Mouse (Mus musculus) c-Kit-positive CD71-positive TER-119-negative erythroid progenitor cells, embryonic 14.5 days (primary cell): ENCODE measurements around the gene Itk.
A peak's percentile ranks its signal among the peaks of the same experiment; 100 is the strongest.
"Not testable (repeated sequence)": the region's sequence is repeated elsewhere in the genome, so short reads cannot be mapped to it uniquely, and the experiment has no call there.

Experiments used
- DNase-seq: peaks from one replicate; pipeline ENCODE4 v3.0.0-alpha.2; 2013; ENCODE audit warnings: low read depth

Gene Itk

GRCm38 (mm10) chr11:46389336-46390117, at the start of gene Itk:
TSS of gene Itk (minus strand) at chr11:46389515.
- DNase-seq = no peak

GRCm38 (mm10) chr11:46437459-46438000, 48.2 kb upstream of the Itk start:
- DNase-seq = peak; percentile 60

- peak; percentile 98 for DNase-seq
These were observed 47.6 kb upstream of the Itk start, which contains the start of gene Med7 for GRCm38 (mm10) chr11:46436760-46437458. TSS of gene Med7 (plus strand) at chr11:46436925.

- DNase-seq = peak; percentile 44
These were observed 46.0 kb upstream of the Itk start for GRCm38 (mm10) chr11:46435363-46435762.

GRCm38 (mm10) chr11:46431129-46431528, 41.8 kb upstream of the Itk start:
- DNase-seq = peak; percentile 67

- DNase-seq = no peak
These were observed 40.8 kb upstream of the Itk start for GRCm38 (mm10) chr11:46430123-46430522.

GRCm38 (mm10) chr11:46428131-46428530, 38.8 kb upstream of the Itk start:
- DNase-seq = not testable (repeated sequence)

GRCm38 (mm10) chr11:46421086-46421888, 32.0 kb upstream of the Itk start:
- DNase-seq = no peak

GRCm38 (mm10) chr11:46418860-46419259, 29.5 kb upstream of the Itk start:
- no peak for DNase-seq

- no peak for DNase-seq
These were observed 29.1 kb upstream of the Itk start for GRCm38 (mm10) chr11:46418438-46418837.

- no peak for DNase-seq
These were observed 20.8 kb upstream of the Itk start for GRCm38 (mm10) chr11:46410018-46410563.

GRCm38 (mm10) chr11:46406721-46407120, 17.4 kb upstream of the Itk start:
- no peak for DNase-seq

- no peak for DNase-seq
These were observed 15.7 kb upstream of the Itk start for GRCm38 (mm10) chr11:46404986-46405385.

GRCm38 (mm10) chr11:46401555-46401954, 12.2 kb upstream of the Itk start:
- DNase-seq = no peak

- no peak for DNase-seq
These were observed 9.6 kb upstream of the Itk start for GRCm38 (mm10) chr11:46398933-46399383.

GRCm38 (mm10) chr11:46398473-46398872, 9.2 kb upstream of the Itk start:
- peak; percentile 25 for DNase-seq

- no peak for DNase-seq
These were observed 8.6 kb upstream of the Itk start for GRCm38 (mm10) chr11:46397900-46398299.

GRCm38 (mm10) chr11:46396860-46397179, 7.5 kb upstream of the Itk start:
- no peak for DNase-seq

GRCm38 (mm10) chr11:46396167-46396859, 7.0 kb upstream of the Itk start, which contains the start of gene Fam71b:
TSS of gene Fam71b (plus strand) at chr11:46396559.
- no peak for DNase-seq

GRCm38 (mm10) chr11:46395698-46396097, 6.4 kb upstream of the Itk start:
- DNase-seq = no peak

GRCm38 (mm10) chr11:46395088-46395487, 5.8 kb upstream of the Itk start:
- no peak for DNase-seq
